Mouse (Mus musculus) regulatory T cell (primary cell): Measurements from ENCODE around the gene Slc22a20.

Experiments used
- in situ Hi-C: fragments of 300-600 bp; cut with MboI, MseI; formaldehyde crosslinking; loops from one replicate; pipeline ENCODE4 v1.15.1; 2025; ENCODE audit warnings: high pct_unique_total_duplicates

Slc22a20 gene

DNA sequence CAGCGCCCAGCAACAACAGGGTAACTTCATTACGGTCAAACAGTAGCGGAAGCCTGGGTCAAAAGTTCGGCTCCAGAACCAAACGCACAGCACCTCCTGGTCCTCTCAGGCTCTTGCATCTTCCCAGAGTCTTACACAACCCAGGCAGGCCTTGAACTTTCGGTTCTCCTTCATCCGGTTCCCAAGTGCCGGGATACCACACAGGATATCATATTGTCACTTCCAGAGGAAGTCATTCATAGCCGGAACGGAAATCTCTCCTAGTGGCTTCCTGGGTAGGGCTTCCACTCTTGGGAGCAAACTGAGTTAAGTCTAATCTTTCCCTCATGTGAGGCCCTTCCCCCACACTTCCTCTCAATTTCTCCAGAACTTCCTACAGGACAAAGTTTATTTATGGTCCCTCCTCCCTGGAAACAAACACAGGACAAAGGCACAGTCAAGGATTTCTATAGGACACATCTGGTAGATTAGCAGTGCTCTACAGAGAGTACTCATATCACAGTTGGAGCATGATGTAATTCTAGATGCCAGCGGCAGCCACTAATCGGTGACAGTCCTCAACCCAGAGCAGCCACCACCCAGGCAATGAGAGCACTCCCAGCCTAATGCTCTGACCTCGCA lies 33.8 kb downstream of the Slc22a20 start:
- in situ Hi-C loops, result no loop called here

DNA sequence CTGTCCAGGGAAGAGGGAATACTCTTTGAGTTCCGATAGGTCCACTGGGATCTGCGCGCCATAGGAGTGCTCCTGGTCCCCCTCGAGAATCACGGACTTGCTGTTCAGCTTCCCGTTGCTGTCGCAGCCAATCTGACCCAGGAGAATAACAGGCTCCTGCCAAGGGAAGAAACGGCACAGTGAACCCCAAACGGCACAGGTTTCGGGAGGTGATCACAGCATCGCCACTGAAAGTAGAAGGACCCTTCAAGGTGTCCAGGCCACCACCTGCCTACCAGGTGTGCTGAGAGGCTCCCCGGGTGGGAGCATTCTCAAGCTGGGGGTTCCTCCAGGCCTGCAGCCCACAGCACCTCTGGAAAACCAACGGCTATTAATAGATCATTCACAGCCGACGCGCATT lies 34.3 kb downstream of the Slc22a20 start:
- in situ Hi-C loops, result no loop called here

DNA sequence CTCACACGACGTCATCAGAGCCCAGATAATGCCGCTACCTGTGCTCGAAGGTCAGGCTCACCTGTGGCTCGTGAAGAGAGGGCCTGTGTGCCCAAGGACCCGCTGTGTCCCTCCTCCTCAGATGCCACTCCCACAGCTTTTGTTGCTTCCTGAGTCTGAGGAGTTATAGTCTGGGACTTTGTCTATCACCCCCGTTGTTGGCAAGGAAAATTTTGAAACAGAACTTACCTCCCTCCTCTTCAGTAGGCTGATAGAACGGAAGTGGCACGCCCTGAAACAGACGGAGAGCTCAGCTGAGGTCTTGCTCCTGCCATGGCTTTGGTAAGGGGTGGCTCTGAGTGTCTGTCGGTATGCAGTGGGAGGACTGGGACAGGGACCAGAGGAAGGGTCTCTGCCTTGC lies 35.7 kb downstream of the Slc22a20 start:
- in situ Hi-C loops, result no loop called here

DNA sequence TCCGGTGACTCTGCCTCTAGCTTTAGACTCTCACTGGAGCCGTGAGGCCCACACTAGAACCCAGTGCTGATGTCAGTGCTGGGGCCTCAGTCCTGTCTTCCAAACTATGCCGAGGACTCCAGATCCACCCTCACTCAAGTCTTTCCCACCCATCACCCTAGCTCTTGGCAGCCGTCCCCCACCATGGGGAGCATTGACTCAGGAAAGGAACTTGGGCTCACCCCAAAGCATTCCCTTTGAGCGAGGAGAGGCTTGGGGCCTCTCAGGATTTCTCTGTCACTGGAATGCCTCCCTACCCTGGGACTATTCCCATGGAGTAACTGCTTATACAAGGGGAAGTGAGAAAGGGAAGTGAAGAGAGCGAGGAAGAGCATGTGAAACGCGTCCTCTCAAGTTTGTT lies 40.1 kb downstream of the Slc22a20 start:
- in situ Hi-C loops, result no loop called here

DNA sequence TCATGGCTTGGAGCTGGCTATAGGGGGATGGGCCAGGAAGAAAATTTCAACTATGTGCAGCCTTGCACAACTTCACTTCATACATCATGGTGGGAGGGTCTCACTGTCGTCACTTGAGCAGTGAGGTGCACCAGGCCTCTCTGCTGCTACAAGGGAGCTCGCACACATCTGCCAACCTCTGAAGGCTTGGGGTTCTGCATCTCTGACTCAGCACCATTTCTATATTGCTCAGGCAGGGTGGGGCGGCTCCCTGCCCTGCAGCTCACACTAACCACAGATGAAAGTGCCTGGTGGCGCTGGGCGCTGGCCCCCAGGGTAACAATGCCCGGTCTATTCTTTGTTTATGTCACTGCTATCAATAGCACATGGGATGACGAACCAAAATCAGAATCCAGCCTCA lies 40.9 kb downstream of the Slc22a20 start:
- in situ Hi-C loops, result no loop called here

DNA sequence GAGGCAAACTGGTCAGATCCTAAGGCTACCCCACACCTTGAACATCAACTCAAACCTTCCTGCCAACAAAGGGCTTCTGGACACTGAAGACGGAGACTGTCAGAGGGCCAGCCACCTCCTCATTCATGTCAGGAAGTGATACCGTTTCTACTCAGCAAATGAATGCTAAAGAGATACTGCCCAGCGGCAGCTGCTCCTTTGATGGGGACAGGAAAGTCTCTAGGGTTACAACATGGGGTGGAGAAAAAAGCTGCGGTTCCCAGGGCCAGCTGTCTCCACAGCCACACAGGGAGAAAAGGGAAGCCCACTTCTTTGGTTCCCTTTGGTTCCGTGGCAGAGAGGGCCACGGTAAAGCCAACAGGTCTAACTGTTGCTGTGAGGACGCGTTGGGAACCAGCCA lies 41.8 kb downstream of the Slc22a20 start:
- in situ Hi-C loops, result no loop called here

DNA sequence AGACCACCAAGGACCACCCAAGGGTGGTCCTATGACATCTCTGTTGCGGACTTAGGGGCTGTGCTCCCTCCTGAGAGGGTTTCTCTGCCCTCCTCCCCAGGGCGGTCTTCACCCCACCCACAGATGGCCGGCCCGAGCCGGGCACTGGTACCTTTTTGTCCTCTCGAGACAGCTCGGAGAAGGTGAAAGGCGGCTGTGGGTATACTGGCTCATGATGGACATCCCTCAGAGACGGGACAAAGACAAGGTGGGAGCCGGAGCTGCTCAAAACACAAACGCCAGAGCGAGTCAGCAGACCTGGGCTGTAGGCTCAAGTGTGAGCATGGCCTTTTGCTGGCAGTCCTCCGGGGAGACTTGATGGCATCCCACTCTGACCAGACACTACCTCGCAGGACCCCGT lies 42.5 kb downstream of the Slc22a20 start:
- in situ Hi-C loops, result no loop called here

DNA sequence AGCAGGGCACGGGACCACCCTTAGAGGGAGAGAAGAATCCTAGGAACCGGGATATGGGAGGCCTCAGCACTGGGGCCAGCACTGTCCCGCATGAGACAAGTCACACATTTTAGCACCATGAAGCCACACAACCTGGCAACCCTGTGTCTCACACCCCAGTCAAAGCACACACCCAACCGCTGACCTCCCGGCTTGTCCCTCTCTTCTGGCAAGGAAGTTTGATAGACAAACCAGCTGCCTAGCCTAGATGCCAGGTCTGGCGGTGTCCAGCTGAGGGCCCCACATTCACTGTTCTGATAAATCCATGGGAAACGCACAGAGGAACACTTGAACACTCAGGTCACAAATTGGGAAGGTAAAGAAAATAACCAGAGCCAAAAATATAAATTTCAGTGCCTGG lies 43.4 kb downstream of the Slc22a20 start:
- in situ Hi-C loops, result no loop called here

DNA sequence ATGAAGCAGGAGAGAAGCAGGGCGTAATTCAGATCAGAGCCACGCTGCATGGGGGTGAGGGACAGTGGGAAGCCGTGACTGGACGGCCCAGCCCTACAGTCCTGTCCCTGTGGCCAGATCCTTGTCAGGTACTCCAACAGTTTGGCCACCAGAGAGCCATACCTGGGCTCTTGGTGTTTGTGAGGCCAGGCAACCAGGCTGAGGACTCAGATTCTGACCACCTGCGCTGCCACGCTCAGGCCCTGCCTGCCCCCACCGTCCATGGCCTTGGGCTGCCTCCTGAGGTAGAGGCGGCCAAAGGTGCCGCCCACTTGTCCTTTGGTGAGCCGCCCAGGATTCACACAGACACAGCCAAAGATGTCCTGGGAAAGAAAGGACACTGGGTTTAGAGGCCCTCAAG lies 45.3 kb downstream of the Slc22a20 start:
- in situ Hi-C loops, result no loop called here

DNA sequence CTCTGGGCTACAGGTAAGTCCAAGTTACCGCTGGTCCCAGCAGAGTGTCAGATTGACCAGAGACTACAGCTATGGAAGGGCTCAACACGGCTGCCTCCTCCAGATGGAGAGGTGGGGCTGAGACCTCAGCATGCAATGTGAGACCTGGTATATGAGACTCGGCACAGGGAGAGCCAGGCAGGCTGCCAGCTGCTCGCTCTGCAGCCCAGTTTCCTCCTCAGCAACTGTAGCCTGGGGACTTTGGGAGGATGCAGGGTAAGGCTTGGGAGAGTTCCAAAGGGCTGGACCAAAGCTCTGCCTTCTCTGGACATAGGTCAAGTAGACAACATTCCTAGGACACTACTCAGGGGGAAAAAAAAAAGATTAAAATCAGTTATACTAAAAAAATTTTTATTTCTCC lies 45.8 kb downstream of the Slc22a20 start:
- in situ Hi-C loops, result no loop called here

DNA sequence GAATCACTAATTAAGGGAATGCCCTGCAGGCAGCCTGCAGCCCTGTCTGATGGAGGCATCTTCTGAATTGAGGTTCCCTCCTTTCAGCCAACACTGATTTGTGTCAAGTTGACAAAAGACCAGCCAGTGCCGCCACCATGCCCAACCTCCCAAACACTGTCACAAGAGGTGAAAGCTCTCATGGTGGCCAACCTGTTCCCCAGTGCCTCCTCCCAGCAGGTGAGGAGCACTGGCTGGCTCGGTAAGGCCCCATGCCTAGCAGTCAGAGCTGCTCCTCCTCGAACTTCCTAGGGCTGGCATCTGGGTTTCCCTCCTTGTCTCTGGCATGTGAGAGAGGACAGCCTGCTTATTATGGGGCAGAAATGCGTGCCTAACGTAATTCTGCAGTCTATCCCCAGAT lies 46.2 kb downstream of the Slc22a20 start:
- in situ Hi-C loops, result no loop called here

DNA sequence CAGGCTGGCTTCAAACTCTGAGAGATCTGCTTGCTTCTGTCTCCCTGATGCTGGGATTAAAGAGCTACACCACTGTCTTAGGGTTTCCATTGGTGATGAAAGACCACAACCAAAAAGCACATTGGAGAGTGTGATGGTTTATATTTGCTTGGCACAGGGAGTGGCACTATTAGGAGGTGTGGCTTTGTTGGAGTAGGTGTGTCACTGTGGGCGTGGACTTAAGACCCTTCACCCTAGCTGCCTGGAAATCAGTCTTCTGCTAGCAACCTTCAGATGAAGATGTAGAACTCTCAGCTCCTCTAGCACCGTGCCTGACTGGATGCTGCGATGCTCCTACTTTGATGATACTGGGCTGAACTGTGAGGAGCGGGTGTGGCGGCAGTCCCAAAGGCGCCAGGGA lies 47.4 kb downstream of the Slc22a20 start:
- in situ Hi-C loops, result no loop called here

DNA sequence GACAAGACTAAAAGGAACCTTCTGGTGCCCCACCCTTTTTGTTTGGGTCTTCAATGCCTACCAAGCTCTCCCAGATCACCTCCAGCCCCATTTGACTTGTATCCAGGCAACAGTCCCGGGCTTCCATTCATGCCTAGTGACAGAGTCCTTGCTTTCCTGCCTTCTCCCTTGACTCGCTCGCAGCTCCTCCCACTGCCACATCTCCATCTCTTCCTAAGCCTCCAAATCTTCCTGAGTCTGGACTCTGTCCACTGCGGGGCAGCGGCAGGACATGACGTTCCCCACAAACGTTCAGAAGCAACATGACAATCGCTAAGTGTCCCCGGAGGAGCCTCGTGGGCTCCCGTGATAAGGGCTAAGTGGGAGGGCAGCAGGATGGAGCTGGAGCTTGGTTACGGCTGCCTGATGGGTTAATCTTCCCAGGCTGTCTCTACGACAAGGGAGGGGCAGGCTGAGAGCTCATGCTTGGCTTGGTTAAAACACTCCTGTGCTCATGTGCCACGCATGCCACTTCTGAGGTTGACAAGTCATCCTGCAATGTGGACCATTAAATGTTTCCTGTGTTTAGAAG lies 48.0 kb downstream of the Slc22a20 start:
- in situ Hi-C loops, result no loop called here

DNA sequence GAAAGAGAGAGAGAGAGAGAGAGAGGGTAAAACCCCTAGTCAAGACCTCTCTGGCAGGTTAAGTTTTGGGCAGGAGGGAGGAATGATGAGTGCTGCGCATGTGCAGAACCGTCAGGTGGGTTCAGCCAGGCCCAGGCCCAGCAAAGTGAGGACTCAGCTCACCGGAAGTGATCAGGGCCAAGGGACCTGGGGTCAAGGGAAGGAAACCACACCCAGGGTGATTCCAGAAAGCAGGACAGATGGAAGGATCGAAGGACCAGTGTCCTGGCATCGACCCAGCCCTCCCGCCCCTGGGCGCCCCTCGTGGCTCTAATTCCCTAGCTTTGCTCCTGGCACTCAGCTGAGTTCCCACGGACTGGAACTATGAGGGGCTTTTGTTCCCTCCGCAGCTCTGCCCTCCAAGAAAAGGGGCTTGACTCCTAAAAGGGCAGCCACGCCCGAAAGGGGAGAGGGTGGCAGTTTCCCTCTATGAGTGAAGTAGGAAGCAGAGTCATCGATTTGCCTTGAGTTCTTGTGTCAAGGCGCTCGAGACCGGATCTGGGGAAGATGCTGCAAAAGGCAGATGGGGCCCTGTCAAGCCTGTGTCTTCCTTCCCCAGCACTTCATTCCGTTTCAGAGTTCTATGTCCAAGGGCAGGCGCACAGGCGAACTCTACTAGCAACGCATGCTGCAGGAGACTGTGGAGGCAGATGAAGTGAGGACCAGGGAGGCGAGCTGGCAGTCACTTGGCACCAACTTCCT lies 48.7 kb downstream of the Slc22a20 start:
- in situ Hi-C loops, result no loop called here

DNA sequence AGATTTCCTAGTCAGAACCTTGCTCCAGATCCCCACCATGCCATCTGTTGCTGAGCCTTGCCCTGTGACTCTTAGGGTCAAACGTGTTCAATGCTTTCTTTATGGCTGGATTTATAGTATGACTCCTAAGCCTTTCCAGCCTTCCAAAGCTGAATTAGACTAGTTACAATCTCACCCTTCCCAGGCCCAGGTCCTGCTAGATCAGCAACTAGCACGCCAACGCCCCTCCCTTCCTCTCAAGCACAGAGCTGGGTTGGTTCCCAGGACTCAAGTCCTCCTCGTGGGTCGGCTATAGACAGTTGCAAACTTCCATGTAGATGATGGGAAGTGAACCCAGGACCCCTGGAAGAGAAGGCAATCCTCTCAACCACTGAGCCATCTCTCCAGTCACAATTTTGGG lies 50.3 kb downstream of the Slc22a20 start:
- in situ Hi-C loops, result no loop called here

DNA sequence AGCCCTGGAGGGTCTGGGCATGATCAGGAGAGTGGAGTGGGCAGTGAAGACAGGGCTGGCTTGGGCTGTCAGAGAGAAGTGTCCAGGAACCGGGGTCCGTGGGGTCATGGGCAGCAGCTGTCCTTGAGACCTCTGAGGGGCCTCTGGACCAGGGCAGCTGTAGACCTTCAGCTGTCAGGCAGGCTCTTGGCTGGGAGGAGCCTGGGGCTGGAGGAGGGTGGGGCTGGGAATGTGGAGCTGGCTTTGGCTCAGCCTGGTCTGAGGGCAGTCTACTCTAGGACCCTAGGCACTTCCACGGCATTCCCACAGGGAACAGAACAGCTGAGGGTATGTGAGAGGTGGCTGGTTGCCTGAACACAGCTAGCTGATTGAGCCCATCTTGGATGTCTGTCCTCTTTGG lies 50.7 kb downstream of the Slc22a20 start:
- in situ Hi-C loops, result no loop called here

DNA sequence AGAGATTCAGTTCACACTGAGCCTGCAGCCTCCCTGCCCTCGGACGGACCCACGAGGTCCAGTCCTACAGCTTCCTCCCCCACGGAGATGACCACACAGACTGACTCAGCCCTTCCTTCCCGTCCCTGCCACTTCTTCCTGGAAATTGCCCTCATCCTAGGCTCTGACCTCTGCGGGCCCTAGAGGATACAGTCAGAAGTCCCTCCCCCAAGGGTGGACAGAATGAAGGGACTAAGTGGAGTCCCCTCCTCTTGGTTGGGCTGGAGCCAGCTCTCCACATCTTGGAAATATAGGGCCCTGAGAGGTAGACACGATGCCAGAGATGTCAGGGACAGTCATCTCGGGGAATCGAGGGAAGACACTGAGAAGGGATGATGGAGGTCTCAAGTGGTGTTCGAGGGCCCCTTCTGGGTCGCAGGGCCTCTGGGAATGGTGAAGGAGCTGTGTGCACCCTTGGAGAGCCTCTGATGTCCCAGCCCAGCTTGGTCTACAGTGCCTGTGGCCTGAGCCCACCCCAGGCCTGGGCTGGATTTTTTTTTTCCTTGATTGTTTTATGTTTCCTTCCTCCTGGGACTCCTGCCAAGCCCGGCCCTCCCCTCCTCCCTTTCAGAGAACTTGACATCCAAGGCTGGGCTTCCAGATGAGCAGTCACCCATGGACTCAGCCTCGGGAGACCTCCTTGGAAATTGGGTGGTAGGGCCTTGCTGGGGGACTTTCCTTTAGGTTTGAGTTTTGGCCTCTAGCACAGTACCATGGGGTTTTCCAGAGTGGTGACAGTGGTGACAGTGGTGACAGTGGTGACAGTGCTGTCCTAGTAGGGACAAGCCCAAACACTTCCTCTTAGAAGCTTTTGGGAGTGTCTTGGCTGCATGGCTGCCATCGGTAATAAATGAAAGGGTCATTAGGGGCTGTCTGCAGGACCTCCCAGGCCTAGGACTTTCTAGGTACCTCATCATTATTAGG lies 56.0 kb downstream of the Slc22a20 start:
- in situ Hi-C loops, result no loop called here

DNA sequence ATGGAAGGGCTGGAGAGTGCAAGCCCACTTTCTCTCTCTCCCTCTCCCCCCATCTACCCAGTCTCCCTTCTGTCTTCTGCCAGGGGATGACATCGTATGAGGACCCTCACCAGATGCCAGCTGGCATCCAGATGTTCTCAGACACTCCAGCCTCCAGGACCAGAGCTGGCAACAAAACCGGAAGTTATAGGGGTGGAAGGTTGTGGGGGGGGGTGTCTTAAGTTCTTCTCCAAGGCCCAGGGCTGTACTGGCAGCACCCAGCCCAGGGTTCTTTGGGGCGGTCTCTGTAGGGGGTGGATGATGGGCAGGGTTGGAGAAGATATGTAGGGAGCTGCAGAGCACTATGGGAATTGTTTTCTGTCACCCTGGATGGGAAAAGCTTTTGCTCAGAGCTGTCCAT lies 57.4 kb downstream of the Slc22a20 start:
- in situ Hi-C loops, result no loop called here

DNA sequence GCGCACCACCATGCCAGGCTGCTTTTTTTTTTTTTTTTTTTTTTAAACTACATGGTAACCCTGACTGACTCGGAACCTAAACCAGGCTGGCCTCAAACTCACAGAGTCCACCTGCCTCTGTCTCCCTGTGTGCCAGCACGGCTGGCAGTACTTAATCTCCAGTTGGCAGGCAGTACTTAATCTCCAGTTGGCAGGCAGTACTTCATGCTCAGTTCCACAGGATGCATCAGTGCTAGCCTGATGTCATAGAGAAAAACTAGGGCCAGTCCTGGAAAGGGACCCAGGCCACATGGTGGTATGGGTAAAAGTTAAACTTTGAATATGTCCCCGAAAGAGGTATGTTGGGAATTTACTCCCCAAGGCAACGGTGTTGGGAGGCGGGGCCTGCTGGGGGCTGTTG lies 57.8 kb downstream of the Slc22a20 start:
- in situ Hi-C loops, result no loop called here

DNA sequence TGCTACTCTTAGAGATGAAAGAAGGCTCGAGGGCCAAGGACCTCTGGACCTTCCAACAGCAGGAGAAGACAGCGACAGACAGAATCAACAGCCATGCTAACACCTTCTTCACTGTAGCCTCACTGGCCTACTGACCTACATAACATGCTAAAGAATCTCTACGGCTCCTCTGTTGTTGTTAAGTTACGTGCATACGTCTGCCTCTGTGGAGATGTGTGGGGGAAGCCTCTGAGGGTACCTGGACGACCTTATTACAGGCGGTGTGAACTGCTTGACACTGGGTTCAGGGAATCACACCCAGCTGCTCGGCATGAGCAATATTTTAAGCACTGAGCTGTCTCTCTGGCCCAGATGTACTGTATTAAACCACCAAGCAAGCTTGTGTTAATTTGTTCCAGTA lies 58.4 kb downstream of the Slc22a20 start:
- in situ Hi-C loops, result no loop called here

DNA sequence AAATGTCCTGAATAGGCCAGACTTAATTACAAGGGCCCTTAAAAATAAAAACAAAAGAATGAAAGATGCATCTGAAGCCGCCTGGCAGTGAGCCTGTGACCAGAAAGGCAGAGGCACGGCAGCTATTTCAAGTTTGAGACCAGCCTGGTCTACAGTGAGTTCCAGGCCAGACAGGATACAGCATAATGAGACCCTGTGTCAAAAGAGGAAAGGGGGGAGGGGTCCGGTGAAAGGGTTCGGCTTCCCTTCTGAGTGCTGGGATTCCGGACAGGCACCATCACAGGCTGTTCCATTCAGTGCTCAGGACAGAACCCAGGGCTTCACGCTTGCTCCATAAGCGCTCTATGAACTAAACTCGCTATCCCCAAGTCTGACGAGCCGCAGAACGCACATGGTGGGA lies 58.9 kb downstream of the Slc22a20 start:
- in situ Hi-C loops, result no loop called here

DNA sequence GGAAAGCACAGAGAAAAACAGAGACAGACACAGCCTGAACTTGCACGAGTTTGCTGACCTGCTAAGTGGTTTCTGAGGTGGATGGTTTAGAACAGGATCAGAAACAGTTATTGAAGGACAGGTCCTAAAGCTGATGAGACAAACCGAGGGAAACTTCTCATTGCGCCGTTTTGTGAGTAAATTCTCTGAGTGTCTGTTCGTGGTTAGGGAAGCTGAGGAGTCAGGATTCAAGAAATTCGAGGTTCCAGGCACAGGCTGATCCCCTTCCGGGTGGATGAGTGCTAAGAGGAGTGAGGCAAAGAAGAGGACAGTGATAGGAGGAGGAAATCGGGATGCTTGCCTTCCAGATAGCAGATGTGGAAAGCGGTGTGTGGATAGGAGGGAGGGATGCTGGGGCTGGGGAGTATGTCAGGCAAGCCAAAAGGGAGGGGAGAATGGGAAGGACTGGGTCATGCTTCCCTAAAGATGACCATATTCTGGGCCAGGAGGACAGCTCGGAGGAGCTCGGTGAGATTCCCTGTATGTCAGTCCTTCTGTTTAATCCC lies 60.6 kb downstream of the Slc22a20 start:
- in situ Hi-C loops, result no loop called here
